Mouse (Mus musculus) left cerebral cortex, adult 18-20 months (tissue): ENCODE data around the gene Osbpl3. TPM values are rescaled to one million over a fixed set of nuclear protein-coding genes. Genes with fewer than 3 reads are reported as not detected.

ENCODE experiments used
- DNase-seq, 2 experiments: peaks; one replicate each; pipeline ENCODE4 v3.0.0; 2021 to 2022; ENCODE audit warnings: low spot score in 2 of 2, mixed read lengths in 1 of 2
- total RNA-seq, 2 experiments: library from RNA; stranded (reverse); gene quantifications; 2 replicates each; pipeline ENCODE4 v1.2.3; 2021

The Osbpl3 gene
- total RNA-seq, 2 experiments from 2014 or later, result 42.6 to 44.3 TPM

DNA sequence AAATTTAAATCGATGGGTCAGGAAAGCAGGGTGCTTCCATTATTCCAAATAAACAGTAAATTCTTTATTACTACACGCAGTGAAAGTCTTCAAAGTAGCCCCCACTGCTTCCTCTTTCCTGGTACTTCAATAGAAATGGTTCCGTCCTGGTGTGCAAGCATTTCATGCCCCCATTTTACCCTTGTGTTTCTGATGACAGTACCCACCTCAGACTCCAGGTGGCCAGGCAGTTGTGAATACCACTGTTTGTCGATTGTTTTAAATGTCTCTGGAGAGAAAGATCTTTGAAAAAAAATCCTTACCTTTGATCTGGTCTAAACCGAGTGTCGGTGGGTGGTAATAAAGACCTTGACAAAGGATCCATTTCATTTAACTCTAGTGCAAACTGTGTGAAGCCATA is 155.4 kb downstream of the Osbpl3 start:
- DNase-seq, result no peak

DNA sequence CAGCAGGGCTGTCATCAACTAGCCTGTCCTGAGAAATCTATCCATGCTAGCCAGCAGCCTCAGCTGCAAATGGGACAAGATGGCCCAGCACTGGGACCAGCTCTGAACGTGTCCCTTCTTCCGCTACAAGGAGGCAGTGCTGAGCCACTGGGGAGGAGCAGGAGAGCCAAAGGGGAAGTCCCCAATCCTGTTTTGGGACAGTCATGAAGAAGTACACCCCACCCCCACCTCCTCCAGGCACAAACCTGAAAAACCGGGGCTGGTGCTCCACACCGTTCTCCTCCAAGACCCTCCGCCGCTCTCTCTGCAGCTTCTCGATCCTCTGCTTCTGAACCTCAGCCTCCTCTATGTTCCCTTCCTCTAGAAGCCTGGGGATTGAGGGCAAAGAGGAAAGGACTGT is 156.9 kb downstream of the Osbpl3 start:
- no peak for DNase-seq

DNA sequence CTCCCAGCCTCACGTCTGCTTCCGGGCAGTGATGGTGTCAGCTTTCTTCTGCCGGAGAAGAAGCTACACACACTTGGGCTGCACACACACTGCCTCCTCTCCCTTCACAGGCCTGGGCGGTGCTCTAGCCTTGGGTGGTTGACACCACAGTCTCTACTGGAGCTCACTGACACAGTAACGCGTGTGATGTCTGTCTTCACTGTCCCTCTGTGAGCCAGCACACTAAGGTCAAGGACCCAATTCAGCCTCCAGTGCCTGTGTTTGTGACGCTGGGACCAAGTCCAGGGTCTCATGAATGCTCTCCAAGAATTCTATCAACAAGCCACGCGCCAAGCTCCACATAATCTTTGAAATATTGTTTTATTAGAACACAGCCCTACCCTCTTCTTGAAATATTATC is 158.3 kb downstream of the Osbpl3 start:
- DNase-seq, result no peak

DNA sequence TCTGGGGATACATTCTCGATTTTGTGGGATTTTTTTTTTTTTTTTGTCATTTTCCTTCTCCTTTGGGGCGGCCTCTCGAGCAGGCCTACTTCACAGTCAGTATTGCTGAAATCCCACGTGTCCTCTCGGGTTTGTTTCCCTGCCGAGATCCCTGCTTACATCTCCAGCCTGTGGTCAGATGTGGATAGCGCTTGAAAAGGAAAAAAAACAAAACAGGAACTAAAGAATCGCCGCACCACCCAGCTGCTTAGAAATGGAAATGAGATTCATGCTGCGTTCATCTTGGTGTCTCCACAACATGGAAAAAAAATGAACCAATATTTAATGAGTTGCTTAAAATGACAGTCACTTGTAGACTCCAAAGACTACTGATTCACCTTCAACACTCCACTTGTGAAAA is 160.9 kb downstream of the Osbpl3 start:
- no peak for DNase-seq

DNA sequence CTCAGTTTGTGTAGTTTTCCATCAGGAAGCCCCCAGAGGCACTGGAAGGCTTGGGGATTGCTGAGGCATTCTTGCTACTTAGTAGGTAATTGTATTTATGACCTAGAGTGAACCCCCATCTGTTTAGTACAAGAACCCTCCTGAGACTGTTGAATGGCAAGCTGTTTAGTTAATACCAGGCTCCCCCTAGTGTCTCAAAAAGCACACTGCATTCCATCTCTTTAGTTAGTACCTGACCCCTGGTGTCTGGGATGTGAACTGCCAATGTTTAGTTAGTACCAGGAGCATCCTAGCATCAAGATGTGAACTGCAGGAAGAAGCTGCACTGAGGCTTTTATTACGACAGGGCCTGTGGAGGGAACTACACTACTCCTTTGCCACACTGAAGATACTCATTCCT is 161.9 kb downstream of the Osbpl3 start:
- peak; percentile 77 to 81 for DNase-seq

DNA sequence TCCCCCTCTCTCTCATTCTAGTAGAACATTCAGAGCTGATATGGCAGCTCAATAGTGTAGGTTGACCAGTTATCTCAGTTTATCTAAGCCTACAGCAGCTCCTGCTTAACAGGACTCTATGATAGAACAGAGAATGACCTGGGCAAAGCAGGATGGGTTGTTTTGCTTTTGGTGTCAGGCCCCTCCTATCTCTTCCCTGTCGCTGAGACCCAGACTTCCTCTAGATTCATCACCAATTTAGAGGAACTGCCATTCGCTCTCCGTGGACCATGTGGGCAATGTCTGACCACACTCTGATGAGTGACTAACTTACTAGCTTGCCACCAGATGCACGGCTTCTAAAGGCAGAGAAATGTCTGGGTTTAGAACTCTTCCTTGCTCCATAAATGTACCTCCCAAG is 164.4 kb downstream of the Osbpl3 start:
- DNase-seq, result no peak

DNA sequence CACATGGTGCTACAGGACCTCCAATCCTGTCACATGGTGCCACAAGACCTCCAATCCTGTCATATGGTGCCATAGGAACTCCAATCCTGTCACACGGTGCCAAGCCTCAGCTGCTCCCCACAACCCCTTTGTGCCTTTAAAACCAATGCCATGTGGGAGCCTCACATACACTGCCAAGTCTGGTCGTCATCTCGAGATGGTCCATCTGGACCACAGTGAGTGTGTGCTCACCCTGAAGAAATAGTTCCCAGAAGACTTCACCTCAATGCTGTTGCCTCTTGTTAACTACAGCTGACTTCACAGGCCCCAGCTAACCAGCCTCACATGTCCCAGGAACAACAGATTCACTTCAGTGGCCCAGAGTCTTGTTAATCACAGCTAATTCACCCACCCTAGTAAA is 169.1 kb downstream of the Osbpl3 start:
- DNase-seq, result no peak

DNA sequence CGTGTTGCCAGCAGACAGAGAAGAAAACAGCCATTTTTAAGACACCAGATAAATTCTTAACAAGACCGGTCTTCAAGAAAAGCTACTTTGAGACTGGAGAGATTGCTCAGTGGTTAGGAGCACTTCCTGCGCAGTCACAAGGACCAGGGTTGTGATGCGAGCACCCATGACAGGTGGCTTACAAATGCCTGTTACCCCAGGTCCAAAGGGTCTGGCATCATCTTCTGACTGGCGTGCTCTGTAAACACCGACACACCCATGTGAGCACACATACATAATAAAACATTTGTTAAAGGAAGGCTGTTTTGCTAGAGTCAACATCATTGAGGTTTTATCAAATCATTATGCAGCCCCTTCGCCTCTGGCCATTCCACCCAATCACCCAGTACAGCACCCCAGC is 176.4 kb downstream of the Osbpl3 start:
- DNase-seq, result no peak

DNA sequence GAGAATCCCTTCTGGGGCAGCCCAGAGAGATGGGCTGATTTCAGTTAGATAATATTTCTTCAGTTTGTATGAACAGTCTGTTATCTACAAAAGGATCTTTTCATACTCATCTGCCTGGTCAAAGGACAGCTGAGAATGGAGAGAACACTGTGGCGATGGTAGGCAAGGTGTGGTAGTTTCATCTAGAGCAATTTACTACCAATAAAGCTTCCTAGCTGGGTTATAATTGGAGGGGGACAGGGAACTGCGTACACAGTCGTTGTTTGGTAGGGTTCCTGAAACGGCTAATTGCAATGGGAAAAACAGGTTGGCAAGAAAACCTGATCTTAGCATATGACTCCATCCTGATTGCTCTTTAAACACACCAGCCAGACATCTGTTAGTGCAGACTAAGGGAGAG is 182.1 kb downstream of the Osbpl3 start:
- DNase-seq, result no peak

DNA sequence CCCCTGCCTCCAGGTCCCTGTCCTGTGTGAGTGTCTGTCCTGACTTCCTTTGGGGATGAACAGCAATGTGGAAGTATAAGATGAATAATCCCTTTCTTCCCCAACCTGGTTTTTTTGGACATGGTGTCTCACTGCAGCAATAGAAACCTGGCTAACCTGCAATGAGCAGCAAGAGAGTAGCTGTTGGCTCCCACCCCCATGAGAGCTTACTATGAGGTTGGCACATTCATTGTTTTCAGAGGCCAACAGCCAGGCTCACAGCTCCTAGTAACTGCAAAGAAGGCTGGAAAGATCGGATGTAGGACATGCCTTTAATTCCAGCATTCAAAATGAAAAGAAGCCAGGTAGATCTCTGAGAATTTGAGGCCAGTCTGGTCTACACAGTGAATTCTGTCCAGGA is 182.6 kb downstream of the Osbpl3 start:
- no peak for DNase-seq

DNA sequence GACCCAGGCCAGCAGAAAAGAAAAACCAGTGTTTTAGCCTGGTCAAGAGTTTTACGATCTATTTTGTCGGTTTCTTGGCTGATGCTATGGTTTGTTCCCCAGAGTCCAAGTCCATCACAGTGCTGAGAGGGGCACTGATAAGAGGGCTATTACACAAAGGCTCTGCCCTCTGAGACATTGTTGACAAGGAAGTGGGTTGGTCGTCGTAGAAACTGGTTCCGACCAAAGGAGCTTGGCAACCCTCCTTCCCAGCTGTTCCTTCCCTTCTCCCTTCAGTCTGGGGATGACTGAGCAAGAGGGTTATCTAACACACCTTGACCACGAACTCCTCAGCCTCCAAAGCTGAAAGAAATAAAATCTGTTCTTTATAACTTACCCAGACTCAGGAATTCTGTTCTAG is 192.3 kb downstream of the Osbpl3 start, which contains the start of gene Gsdme:
Gene Gsdme, minus strand, starts transcription at position 193 of the 400 bp plus-strand sequence.
- DNase-seq, result no peak

DNA sequence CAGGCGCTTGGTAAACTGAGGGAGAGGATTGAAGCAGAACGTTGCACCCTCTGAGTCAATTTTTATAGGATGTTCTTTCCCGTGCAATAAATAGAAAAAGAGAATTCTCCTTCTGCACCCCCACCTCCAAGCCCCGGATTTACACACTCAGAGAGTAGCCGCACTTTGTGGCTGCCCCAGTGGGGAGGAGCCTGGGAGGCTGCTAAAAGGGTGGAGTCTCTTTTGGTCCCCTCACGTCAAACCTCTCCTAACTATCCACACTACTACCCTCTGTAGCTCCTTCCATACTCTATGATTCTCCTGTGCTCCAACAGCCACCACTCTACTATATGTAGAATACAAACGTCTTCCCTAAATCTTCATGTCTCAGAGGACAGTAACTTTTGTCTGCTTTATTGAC is 193.7 kb downstream of the Osbpl3 start:
- no peak for DNase-seq

DNA sequence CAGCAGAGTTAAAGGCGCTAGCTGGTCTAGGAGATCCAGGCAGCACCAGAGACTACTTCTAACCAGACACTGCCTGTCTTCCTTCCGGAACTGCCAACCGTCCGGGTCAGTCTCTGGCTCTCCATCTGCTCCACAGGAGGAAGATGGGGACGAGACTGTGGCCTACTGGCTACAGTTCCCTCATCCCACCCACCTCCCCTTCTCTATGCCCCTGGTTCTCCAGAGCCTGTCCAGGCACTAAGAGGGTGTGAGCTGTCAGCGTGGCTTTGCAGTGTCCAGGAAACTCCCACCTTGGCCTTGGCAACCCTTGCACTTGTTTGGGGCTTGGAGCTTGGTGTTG is 194.1 kb downstream of the Osbpl3 start:
- no peak for DNase-seq

DNA sequence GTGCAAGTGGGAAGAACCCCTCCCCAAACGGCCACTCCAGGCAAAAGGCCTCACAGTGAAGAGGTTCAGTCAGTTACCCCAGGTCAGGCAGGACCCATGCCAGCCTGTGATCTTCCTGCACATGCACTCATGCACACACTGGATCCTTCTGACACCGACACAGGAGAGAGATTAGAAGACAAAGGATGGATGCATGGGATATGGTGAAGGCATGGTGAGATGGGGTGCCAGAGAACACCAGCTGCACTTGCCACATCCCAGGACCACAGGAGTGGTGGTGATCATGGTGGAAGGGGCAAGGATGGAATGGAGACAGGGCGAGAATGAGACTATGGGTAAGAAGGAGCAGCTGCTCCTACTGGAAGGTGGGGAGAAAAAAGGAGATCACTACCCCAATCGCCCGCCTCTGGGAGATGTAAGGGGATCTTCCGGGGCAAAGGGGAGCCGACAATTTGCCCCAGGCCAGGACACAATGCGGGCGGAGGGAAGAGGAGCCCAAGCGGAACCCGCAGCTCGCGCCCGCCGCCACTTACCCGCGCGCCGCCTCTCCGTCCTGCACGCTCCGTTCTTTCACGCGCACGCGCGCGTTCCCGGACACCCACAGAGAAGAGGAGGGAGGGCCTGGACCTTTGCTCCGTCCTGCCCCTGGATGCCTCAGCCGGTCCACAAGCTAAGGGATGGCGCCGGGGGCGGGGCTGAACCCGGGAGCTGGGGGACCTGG is 194.6 kb downstream of the Osbpl3 start:
- peak; percentile 82 to 87 for DNase-seq

DNA sequence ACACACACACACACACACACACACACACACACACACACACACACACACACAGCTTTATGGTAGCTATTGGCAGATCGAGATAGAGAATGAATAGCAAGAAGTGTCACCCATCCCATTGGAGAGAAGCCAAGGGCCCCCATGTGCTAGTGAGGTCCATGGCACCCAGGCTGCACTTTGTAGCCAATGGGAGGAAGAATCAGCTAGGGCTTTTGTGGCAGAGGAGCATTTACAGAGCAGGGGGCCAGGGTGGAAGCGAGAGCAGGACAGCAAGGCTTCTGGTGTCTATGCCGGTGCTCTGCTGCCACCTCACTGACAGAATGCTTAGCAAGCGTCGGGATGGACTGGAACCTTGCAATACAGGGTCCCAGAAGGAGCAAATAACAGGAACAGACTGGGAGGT is 200.6 kb downstream of the Osbpl3 start:
- DNase-seq, result no peak

DNA sequence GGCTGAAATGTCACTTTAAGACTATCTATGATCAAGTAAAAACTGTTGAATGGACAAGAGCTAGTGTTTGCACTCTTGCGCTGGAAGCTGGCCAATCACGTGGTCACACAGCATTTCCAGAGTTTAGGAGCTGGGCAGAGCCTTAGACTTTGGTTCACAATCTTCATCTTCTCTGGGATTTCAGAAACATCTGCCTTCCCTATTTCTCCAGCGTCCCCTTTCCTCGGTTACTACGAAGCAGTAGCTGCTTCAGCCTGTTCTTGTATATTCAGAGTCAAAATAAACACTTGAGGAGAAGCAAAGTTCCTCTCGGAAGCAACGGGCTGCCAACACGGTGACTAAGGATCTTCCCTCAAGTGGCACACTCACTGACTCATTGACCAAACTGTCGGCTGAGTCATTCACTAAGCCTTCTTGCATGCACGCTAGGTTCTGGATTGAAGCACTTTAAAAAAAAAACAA is 201.2 kb downstream of the Osbpl3 start:
- DNase-seq, result peak; percentile 63 to 65

DNA sequence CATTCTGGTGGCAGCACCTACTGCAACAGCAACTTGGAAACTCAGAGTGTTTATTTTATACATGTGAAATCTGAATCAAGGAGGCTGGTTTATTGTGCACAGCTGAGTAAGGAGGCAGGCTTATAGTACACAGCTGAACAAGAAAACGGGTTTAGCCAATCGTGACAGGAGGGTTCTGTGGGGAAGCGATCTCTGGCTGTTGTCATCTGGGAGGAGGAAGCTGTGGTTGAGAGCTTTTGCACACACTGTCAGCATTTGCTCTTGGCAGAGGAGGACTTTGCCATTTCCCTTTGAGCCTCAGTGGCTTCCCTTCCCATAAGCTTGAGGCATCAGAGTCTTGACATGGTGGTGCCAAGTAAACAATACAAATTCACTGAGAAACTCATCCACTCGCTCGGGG is 203.3 kb downstream of the Osbpl3 start:
- no peak for DNase-seq

DNA sequence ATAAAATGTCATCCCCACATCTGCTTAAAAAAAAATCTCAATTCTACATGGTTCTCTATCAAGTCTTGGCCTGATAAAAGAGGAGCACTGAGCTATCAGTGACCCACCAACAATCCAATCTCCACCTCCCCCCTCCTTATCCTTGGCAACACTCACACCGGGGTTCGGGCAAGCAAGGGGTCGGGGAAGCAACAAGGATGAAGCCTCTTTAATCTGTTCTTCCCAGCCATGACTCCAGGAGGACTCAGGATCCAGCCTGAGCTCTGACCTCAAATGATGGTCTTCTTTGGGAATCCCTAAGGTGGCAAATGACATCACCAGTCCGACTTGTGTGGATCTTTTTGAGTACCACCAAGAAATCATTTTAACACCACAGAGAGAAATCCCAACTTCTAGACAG is 208.2 kb downstream of the Osbpl3 start:
- DNase-seq, result no peak

DNA sequence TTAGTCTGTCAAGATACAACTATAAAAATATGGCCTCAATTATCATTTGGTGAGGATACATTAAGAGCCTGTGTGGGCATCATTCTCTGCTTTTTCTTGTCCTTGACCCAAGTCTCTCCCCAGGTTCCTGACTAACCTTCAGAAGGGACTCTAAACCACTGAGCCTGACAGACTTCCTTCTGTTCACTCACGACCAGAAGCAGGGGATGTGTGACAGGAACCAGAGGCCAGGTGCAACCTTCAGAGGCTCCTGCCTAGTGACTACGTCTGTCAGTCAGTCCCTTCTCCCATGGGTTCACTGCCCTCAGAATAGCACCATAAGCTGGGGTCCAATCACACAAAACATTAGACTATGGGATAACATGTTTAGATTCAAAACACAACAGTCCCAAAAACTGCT is 208.6 kb downstream of the Osbpl3 start:
- DNase-seq, result no peak

DNA sequence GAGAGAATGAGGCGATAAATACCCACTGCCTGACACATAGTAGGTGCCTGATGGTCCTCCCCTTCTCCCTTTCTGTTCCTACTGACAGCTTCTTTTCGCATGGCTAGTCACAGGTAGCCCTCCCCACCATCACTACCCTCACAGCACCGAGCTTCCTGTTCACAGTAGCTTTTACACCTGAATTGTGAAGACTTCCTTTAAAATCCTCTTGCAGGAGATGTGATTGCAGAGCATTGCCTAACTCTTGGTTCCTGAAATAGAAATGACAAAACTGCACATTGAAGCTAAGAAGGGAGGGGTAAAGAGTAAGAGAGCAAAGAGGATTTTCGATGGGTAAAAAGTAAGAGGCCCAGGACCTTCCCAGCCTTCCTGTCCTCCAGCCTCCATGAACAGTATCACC is 211.0 kb downstream of the Osbpl3 start:
- DNase-seq, result no peak

DNA sequence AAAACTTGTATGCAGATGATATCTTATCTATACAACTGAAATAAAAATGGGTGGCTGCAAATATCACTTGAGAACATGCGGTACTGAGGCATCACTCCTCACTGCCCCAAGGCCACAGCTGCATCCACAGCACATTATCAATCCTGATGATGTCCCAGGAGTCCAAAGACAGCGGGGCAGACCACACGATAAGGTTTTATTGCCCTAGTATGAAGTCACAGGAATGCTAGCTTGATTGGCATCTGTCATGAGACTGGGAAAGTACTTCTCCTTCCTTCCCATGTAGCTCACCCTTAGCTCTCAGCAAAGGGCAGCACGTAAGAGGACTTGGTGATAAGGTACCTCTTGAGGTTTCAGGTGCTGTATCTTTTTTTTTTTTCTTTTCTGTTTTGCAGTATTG is 211.9 kb downstream of the Osbpl3 start:
- no peak for DNase-seq
